ENCODE assay signal across 9 mouse cellular contexts in genomic region chr11:23855182-23855802, GRCm38 (mm10). TPM values are rescaled to one million over a fixed set of nuclear protein-coding genes. Genes with fewer than 3 reads are reported as not detected.
A peak's percentile ranks its signal among the peaks of the same experiment; 100 is the strongest.
DNase-seq lines count a peak whose midpoint lies in the region; ATAC-seq and TF ChIP-seq lines count a peak whose summit lies in the region.
"Had no signal": no experiment of that assay in that cellular context is flagged by ENCODE, and none has a peak within 500 bp of the region (broad histone marks: within the 10 kb centered on the region; RNA-seq: fewer than 3 reads in every experiment).

No protein-coding gene starts in this region.

- H3K4me3 ChIP-seq in cerebellum, adult 2 months (replicated peaks; ENCODE audit: insufficient read depth, low read depth, low read length): no peak overlapping the region
- no peak overlapping the region for H3K4me3 ChIP-seq in hindbrain, embryonic 15.5 days
- no peak overlapping the region for H3K4me3 ChIP-seq in left cerebral cortex, adult 2 months

- no peak for TF ChIP-seq POLR2A in cerebellum, adult 2 months (IDR thresholded peaks at IDR 0.05; ENCODE audit: borderline replicate concordance, insufficient read depth, low read length)

- peaks cover 35% of the 10 kb centered on the region for H3K36me3 ChIP-seq in hindbrain, embryonic 15.5 days

- no peaks in the 10 kb centered on the region for H3K9me3 ChIP-seq in hindbrain, embryonic 15.5 days

- peak; percentile 78 for DNase-seq in NIH3T3 (ENCODE audit: low read depth)
- peak; percentile 67 to 71 for DNase-seq in cerebellum, adult 2 months
- DNase-seq in frontal cortex, adult 2 months (ENCODE audit: extremely low spot score in 1 of 2, low spot score in 1 of 2): peak; percentile 14 to 76
- DNase-seq in left cerebral cortex, adult 2 months (ENCODE audit: extremely low spot score in 1 of 2, low spot score in 2 of 2): peak; percentile 51 to 54
- peak; percentile 63 for DNase-seq in mesoderm, embryonic 11.5 days (ENCODE audit: low read depth, low spot score)
- peak; percentile 70 for DNase-seq in right cerebral cortex, postnatal 14 days
- DNase-seq in urinary bladder, postnatal 36 days (ENCODE audit: low spot score in 2 of 2): peak; percentile 50 to 65

- no peaks in the 10 kb centered on the region for H3K4me1 ChIP-seq in cerebellum, adult 2 months (ENCODE audit: control insufficient read depth, insufficient read depth, low read length)
- H3K4me1 ChIP-seq in hindbrain, embryonic 15.5 days (replicated peaks): no peaks in the 10 kb centered on the region

- TF ChIP-seq CTCF in cerebellum, adult 2 months (IDR thresholded peaks at IDR 0.05; ENCODE audit: borderline replicate concordance, insufficient read depth, low read depth, low read length): peak; percentile 84
- TF ChIP-seq CTCF in left cerebral cortex, adult 2 months (IDR thresholded peaks at IDR 0.05): peak; percentile 61

- intact Hi-C loops in left cerebral cortex, adult 2 months (cut with DNase I): no loop called here

- peak; percentile 77 for ATAC-seq in hindbrain, embryonic 15.5 days (ENCODE audit: low FRiP score, low read depth)

- no peak overlapping the region for H3K27ac ChIP-seq in cerebellum, adult 2 months (ENCODE audit: insufficient read depth, low read length)
- H3K27ac ChIP-seq in hindbrain, embryonic 15.5 days (replicated peaks): no peak overlapping the region
- no peak overlapping the region for H3K27ac ChIP-seq in left cerebral cortex, adult 2 months
- H3K27ac ChIP-seq: macrophage had no signal

- WGBS in cerebellum, adult 2 months: 0% methylated on average over 3 of the region's 3 CpGs
- 9% methylated on average over 3 of the region's 3 CpGs for WGBS in hindbrain, embryonic 15.5 days

- H3K27me3 ChIP-seq in cerebellum, adult 2 months (ENCODE audit: control insufficient read depth, insufficient read depth, low read length): no peaks in the 10 kb centered on the region
- H3K27me3 ChIP-seq in hindbrain, embryonic 15.5 days: no peaks in the 10 kb centered on the region

- H3K4me2 ChIP-seq in hindbrain, embryonic 15.5 days: no peak overlapping the region

- no peak overlapping the region for H3K9ac ChIP-seq in hindbrain, embryonic 15.5 days

RNA-seq across cellular contexts. Expression of gene Papolg, which starts 39.8 kb away (rescaled TPM):
- 10.5 and 11.3 TPM in 2 replicates for polyA plus RNA-seq in cerebellum, adult 2 months (2012; rRNA removed)
- 11.4 and 13.1 TPM in 2 replicates for polyA plus RNA-seq in frontal cortex, adult 2 months (2012; rRNA removed)
- 18.2 and 18.6 TPM in 2 replicates for polyA plus RNA-seq in hindbrain, embryonic 15.5 days (2015; fragmentation: Nextera tagmentation; extraction: Ambion mirVana)
- total RNA-seq in left cerebral cortex, adult 2 months (2021): 10 to 100 TPM; 20.5 to 20.8 TPM
